ENCODE assay signal across 22 mouse cellular contexts in the genomic region with DNA sequence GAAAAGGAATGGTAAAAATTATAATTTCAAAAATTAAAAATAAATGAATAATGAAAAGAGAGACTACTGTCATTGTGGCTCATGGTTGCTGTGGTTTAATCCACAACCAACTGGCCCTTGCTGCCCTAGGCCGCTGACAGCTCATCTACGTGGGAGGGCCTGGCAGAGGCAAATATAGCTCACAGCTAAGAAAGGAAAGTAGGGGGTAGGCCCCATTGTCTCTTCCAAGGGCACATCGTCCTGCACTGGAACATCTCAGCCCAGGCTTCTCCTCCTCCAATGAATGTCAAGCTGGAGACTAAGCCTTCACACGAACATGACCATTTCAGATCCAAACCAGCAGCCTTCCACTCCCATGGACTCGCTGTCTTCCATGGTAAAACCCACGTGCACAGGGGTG.
"Had no signal": no experiment of that assay in that cellular context is flagged by ENCODE, and none has a peak within 500 bp of the region (broad histone marks: within the 10 kb centered on the region; RNA-seq: fewer than 3 reads in every experiment).

No protein-coding gene starts in this region.

- H3K9ac ChIP-seq: limb, embryonic 13.5 days; liver, embryonic 12.5 days; liver, embryonic 15.5 days; lung, embryonic 15.5 days; midbrain, embryonic 12.5 days; midbrain, embryonic 15.5 days; neural tube, embryonic 13.5 days; stomach, embryonic 15.5 days had no signal

- ATAC-seq: liver, embryonic 12.5 days; midbrain, embryonic 15.5 days had no signal

- H3K4me3 ChIP-seq: layer of hippocampus, adult 2 months; limb, embryonic 10.5 days; limb, embryonic 13.5 days; liver, embryonic 12.5 days; liver, embryonic 15.5 days; lung, embryonic 15.5 days; midbrain, embryonic 12.5 days; midbrain, embryonic 15.5 days; neural tube, embryonic 13.5 days; stomach, embryonic 15.5 days had no signal

- H3K27me3 ChIP-seq: limb, embryonic 13.5 days; liver, embryonic 12.5 days; liver, embryonic 15.5 days; lung, embryonic 15.5 days; midbrain, embryonic 12.5 days; midbrain, embryonic 15.5 days; neural tube, embryonic 13.5 days; stomach, embryonic 15.5 days had no signal

- H3K9me3 ChIP-seq: limb, embryonic 10.5 days; limb, embryonic 13.5 days; liver, embryonic 12.5 days; liver, embryonic 15.5 days; lung, embryonic 15.5 days; midbrain, embryonic 12.5 days; midbrain, embryonic 15.5 days; neural tube, embryonic 13.5 days; stomach, embryonic 15.5 days had no signal

- H3K4me2 ChIP-seq: limb, embryonic 13.5 days; liver, embryonic 12.5 days; liver, embryonic 15.5 days; lung, embryonic 15.5 days; midbrain, embryonic 12.5 days; midbrain, embryonic 15.5 days; neural tube, embryonic 13.5 days; stomach, embryonic 15.5 days had no signal

- DNase-seq: kidney, postnatal 25 days; layer of hippocampus, adult 9-11 months; liver; lung, adult 18-20 months; lung, postnatal 10 days; lung, postnatal 36 days; retina, postnatal 1 day; right cerebral cortex, postnatal 25 days; spleen, adult 18-20 months; thymus, adult 18-20 months; thymus, postnatal 36 days had no signal

- H3K4me1 ChIP-seq: limb, embryonic 10.5 days; limb, embryonic 13.5 days; liver, embryonic 12.5 days; liver, embryonic 15.5 days; lung, embryonic 15.5 days; midbrain, embryonic 12.5 days; midbrain, embryonic 15.5 days; neural tube, embryonic 13.5 days; stomach, embryonic 15.5 days had no signal

- H3K27ac ChIP-seq: kidney, postnatal 0 days; layer of hippocampus, adult 2 months; limb, embryonic 10.5 days; limb, embryonic 13.5 days; liver, embryonic 12.5 days; liver, embryonic 15.5 days; lung, embryonic 15.5 days; midbrain, embryonic 12.5 days; midbrain, embryonic 15.5 days; neural tube, embryonic 13.5 days; stomach, embryonic 15.5 days had no signal
